Mouse (Mus musculus) forebrain, embryonic 16.5 days (tissue): Measurements from ENCODE around the gene Crnkl1. TPM values are rescaled to one million over a fixed set of nuclear protein-coding genes. Genes with fewer than 3 reads are reported as not detected.
"Not testable (repeated sequence)": the region's sequence is repeated elsewhere in the genome, so short reads cannot be mapped to it uniquely, and the experiment has no call there.

Source experiments
- ATAC-seq: fragments of 200-750 bp; cut with Nextera tagmentation; 2 replicates; pipeline ENCODE4 v1.8.0; 2017; ENCODE audit warnings: mild to moderate bottlenecking, moderate library complexity
- H3K27ac ChIP-seq: fragments of 300-500 bp; sonication (generic); 2 replicates; pipeline ENCODE4 v1.5.1; 2014; ENCODE audit warnings: low read length, control low read depth
- H3K27me3 ChIP-seq: fragments of 300-500 bp; sonication (generic); replicated peaks from 2 replicates; pipeline ENCODE4 v1.6.1; 2014; ENCODE audit warnings: low read length; ENCODE audit not compliant: control insufficient read depth, insufficient read depth
- H3K36me3 ChIP-seq: fragments of 300-500 bp; sonication (generic); 2 replicates; pipeline ENCODE4 v1.6.1; 2014; ENCODE audit not compliant: control insufficient read depth, insufficient read depth
- H3K4me1 ChIP-seq: fragments of 300-500 bp; sonication (generic); replicated peaks from 2 replicates; pipeline ENCODE4 v1.6.1; 2014; ENCODE audit warnings: low read length; ENCODE audit not compliant: control insufficient read depth, insufficient read depth
- H3K4me2 ChIP-seq: fragments of 300-500 bp; sonication (generic); 2 replicates; pipeline ENCODE4 v1.6.1; 2014; ENCODE audit warnings: mild to moderate bottlenecking, low read length, control low read depth
- H3K4me3 ChIP-seq: fragments of 300-500 bp; sonication (generic); replicated peaks from 2 replicates; pipeline ENCODE4 v1.5.1; 2014; ENCODE audit warnings: mild to moderate bottlenecking, low read length, control low read depth
- H3K9ac ChIP-seq: fragments of 300-500 bp; sonication (generic); replicated peaks from 2 replicates; pipeline ENCODE4 v1.6.1; 2014; ENCODE audit warnings: low read depth, low read length, control low read depth
- H3K9me3 ChIP-seq: fragments of 300-500 bp; sonication (generic); 2 replicates; pipeline ENCODE4 v1.6.1; 2016; ENCODE audit warnings: low read length; ENCODE audit not compliant: control insufficient read depth
- WGBS: fragments of 180-500 bp; shearing (Covaris S2); extraction: QIAGEN DNeasy Blood & Tissue Kit; methylation state at CpG from one replicate; pipeline ENCODE4 v1.1.7; 2014; 5-methylcytosine and 5-hydroxymethylcytosine counted together
- polyA plus RNA-seq: library from polyadenylated mRNA; unstranded; fragments of >200 nt; fragmentation: Nextera tagmentation; extraction: Ambion mirVana; gene quantifications from 2 replicates; pipeline ENCODE4 v1.2.1, GENCODE M21; 2015

Crnkl1 gene
- polyA plus RNA-seq, 1 experiment from 2014 or later, result 33.8 TPM

DNA sequence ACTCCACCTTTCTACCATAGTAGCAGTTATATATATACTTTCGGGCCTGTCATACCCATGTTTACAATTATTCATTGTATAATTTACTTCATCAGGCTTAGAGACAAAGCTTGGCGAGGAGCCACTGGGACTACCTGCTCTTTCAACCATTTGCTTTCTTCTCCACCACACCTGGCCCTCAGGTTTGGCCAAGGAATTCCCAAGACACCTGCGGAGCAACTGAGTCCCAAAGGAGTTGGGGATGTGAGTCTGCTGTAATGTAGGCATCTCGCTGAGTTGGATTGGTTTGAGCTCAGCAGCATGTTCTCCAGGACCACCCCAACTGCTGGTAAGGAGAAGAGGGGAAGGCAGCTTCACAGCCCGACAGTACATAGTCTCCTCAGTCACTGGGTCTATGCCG, 33.0 kb downstream of the Crnkl1 start, which contains the start of gene Naa20:
Gene Naa20, plus strand, starts transcription at position 239 of the 400 bp plus-strand sequence.
- no peak for ATAC-seq
- no peaks in the 10 kb centered on the region for H3K36me3 ChIP-seq
- no peak within 1 kb of the TSS for H3K27ac ChIP-seq
- peak within 1 kb of the TSS; percentile 97 for H3K4me3 ChIP-seq
- 0 out of 2 replicates have a peak within 1 kb of the TSS, but pooled peaks have one; percentile 29 for H3K9ac ChIP-seq
- H3K4me2 ChIP-seq, result peak within 1 kb of the TSS; percentile 51
- H3K27me3 ChIP-seq, result no peaks in the 10 kb centered on the region
- peaks cover 19% of the 10 kb centered on the region for H3K4me1 ChIP-seq
- WGBS, result 87% methylated on average over 6 of the region's 6 CpGs
- H3K9me3 ChIP-seq, result no peaks in the 10 kb centered on the region

DNA sequence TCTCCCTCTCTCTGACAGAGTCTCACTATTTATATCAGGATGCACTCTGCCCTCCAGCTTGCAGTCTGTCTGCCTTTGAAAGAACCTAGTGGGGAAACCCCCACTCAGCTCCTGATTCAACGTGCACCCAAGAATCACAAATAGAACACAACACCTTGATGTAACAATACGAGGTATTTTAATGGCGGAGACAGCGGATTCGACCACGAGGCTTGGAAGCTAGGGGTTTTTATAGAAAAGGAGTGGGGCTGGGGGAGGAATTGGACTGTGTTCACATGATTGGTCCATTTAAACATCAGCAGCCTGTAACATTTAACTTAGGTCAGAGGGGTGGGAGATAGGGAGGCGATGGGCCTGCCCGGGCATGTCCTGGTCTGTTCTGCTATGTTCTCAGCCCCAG, 34.5 kb downstream of the Crnkl1 start:
- H3K9me3 ChIP-seq, H3K27me3 ChIP-seq, ATAC-seq, H3K4me2 ChIP-seq, H3K36me3 ChIP-seq, H3K27ac ChIP-seq, H3K4me3 ChIP-seq, H3K9ac ChIP-seq: not testable (repeated sequence)
- whole genome bisulfite sequencing, result 73% methylated on average over 7 of the region's 8 CpGs
- peaks cover 19% of the 10 kb centered on the region for H3K4me1 ChIP-seq

DNA sequence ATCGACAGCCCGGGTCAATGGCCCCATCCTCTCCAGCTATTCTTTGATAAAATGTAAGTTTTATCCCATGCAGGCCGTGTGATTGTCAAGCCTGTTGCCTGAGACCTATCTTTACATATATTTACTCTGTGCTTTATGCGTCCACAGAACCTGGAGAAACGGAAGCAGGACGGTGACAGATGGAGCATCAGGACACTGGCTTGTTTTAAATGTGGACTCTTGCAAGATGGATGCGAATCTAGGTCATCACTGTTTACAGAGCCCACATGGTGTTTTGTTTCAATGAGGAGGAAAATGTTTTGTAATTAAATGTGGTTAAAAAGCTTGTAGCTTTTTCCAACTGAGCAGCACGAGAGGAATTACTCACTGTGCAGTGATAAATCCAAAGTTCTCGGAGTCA, 36.7 kb downstream of the Crnkl1 start:
- 81% methylated on average over 9 of the region's 9 CpGs for WGBS
- H3K4me2 ChIP-seq, result no peak overlapping the region
- H3K27me3 ChIP-seq, result 0 out of 2 replicates have a peak, but pooled peaks cover 2% of the 10 kb centered on the region
- H3K36me3 ChIP-seq, result no peaks in the 10 kb centered on the region
- no peak overlapping the region for H3K4me3 ChIP-seq
- no peaks in the 10 kb centered on the region for H3K9me3 ChIP-seq
- no peak overlapping the region for H3K27ac ChIP-seq
- no peak for ATAC-seq
- H3K9ac ChIP-seq, result no peak overlapping the region
- H3K4me1 ChIP-seq, result peaks cover 2% of the 10 kb centered on the region; the same call in 1 of the 2 replicates

DNA sequence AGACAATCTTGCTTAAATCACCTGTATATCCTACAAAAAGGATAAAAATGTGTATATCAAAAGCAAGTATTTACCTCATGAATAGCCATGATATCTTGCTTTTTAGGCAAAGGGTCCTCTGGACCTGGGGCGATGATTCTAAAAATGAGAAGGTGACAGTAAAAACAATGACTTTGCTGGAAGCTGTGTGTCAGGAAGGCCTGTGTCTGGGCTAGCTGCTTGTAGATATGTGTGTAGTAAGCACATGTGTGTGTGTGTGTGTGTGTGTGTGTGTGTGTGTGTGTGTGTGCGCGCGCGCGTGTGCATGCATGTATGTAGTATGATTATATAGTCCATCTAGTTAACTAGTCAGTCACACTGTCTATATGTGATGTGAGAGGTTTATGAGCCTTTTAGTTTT, 41.1 kb downstream of the Crnkl1 start:
- WGBS, result 99% methylated on average over 6 of the region's 6 CpGs
- Histone ChIP-seq H3K4me1 (peaks cover 3% of the 10 kb centered on the region; the same call in 1 of the 2 replicates), H3K9me3 (no peaks in the 10 kb centered on the region), H3K4me3 (no peak overlapping the region), H3K4me2 (no peak overlapping the region), H3K9ac (no peak overlapping the region), H3K27me3 (0 out of 2 replicates have a peak, but pooled peaks cover 2% of the 10 kb centered on the region), H3K36me3 (no peaks in the 10 kb centered on the region), H3K27ac (no peak overlapping the region)
- no peak for ATAC-seq

DNA sequence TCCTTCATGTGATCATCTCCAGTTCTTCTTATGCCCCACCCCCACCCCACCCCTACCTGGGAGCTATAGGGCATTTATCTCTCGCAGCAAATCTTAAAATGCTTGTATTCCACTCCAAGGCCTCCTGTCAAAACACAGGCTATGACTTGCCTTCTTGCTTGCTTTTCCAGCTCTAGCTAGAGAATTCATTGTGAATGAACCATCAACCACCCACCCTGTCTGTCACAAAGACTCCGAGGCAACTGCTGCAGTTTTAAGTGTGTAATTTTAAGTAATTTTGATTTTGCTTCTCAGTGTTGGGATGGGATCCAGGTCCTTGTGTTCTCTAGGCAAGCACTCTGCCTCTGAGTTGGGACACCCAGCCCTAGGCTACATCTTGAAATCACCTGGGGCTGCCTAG, 44.2 kb downstream of the Crnkl1 start:
- no peaks in the 10 kb centered on the region for H3K36me3 ChIP-seq
- H3K4me3 ChIP-seq, result no peak overlapping the region
- H3K4me2 ChIP-seq, result no peak overlapping the region
- no peaks in the 10 kb centered on the region for H3K9me3 ChIP-seq
- 77% methylated on average over 2 of the region's 2 CpGs for WGBS
- H3K9ac ChIP-seq, result no peak overlapping the region
- H3K27me3 ChIP-seq, result no peaks in the 10 kb centered on the region
- H3K27ac ChIP-seq, result no peak overlapping the region
- no peak for ATAC-seq
- H3K4me1 ChIP-seq, result peaks cover 3% of the 10 kb centered on the region; the same call in 1 of the 2 replicates

DNA sequence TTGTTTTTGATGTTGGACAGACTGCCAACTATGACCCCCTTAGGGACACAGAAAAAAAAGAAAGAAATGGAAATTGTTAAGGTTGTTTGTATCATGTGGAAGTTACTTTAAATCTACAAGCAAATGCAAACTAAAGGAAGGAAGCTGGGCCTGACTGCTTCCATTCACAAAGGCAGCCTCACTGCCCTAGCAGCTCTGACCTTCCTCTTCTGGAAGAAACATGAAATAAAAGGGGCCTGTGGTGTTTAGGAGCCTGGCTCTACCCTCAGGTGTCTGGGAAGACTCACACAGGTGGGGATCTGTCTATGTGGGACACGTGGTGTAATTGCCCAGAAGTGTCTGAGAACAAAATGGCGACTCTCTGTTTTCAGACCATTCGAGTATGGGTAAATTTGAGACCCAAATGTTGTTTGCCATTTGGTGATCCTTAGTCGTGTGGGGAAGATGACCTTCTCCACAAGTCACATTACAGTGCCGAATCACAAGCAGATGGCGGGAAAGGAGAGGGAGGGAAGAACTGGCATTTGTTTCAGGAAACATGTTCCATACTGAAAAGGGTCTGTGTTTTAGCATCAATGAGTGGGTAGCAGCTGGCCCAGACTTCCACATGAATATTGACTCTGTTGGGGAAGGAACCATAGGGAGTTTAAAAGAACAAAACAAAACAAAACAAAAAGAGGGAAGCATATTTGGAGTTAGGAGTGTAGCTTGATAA, 45.9 kb downstream of the Crnkl1 start:
- Histone ChIP-seq H3K36me3 (no peaks in the 10 kb centered on the region), H3K4me2 (no peak overlapping the region), H3K27me3 (no peaks in the 10 kb centered on the region), H3K9me3 (no peaks in the 10 kb centered on the region), H3K4me3 (no peak overlapping the region), H3K9ac (no peak overlapping the region), H3K27ac (no peak overlapping the region), H3K4me1 (peaks cover 3% of the 10 kb centered on the region; the same call in 1 of the 2 replicates)
- peak; percentile 45 for ATAC-seq
- 75% methylated on average over 6 of the region's 6 CpGs for WGBS

DNA sequence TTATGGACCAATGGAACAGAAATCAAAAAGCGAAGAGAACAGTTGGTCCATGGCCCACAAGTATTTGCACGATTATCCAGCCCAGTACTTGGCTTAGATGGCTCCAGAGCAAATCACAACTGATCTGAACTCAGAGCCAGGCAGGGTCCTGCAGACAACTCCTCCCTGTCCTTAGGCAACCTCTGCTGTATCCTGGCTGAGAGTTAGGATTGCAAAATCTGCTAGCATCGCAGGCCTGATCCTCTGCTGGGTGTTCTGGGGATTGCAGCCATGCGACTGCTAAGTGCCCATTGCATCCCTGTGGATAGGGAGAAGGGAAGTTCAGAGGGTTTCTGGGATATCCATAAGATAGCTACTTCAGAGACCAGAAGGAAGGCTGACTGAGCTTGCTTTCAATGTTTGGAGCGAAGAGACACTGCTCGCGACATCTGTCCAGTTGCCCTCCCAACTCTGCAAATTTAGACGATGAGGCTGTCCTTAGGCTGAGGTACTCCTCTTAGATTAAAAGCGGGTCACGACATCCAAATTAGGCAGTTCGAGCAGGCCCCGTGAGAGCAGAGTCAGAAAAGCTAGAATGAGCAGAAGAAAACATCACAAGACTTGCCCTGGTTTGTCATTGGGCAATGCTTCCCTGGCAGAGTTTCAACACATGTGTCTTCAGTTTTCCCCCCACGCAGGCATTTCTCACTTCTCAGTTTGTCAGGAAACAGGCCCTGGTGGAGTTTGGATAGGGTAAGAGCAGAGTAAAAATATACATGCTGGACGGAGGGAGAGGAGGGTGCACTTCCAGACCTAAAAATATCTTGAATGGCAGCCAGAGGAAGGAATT, 46.7 kb downstream of the Crnkl1 start:
- Histone ChIP-seq H3K27ac (no peak overlapping the region), H3K9ac (no peak overlapping the region), H3K9me3 (no peaks in the 10 kb centered on the region), H3K4me2 (no peak overlapping the region), H3K27me3 (no peaks in the 10 kb centered on the region), H3K36me3 (no peaks in the 10 kb centered on the region), H3K4me1 (peaks cover 3% of the 10 kb centered on the region; the same call in 1 of the 2 replicates), H3K4me3 (no peak overlapping the region)
- no peak for ATAC-seq
- WGBS, result 72% methylated on average over 14 of the region's 14 CpGs

DNA sequence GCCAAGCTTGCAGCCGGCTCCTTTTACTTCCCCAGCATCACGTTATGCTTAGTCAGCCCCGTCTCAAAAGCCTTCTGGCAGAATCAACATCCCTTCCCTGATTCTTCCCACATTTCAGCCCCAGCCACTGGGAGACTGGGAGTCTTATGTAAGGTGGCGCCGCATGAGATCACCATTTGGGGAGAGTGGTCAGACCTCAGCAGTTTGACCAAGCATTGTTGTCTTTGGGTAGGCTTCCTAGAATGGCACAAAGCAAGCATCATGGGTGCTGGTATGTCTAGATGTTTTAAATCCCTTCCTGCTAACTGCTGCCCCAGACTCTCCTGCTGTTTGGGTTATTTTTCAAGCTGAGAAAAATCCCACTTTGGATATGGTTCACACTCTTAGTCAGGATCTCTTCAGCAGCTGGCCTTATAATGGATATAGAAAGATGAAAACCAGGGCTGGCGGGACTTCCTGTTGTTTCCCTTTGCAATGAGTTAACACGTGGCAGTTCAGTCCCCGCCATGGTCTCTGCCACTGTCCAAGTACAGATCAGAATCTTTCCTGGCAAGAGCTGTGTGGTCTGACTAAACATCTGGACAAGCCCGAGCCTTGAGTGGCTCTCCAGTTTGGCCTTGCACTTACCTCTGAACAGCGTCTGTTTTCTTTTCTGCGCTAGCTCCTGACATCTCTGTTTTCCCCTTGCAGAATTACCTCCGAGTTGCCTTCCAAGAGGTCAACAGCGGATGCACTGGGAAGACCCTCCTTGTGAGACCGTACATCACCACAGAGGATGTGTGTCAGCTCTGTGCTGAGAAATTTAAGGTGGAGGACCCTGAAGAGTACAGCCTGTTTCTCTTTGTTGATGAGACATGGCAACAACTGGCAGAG, 49.7 kb downstream of the Crnkl1 start:
- 0 out of 2 replicates have a peak overlapping the region, but pooled peaks have one; percentile 25 for H3K27ac ChIP-seq
- no peaks in the 10 kb centered on the region for H3K27me3 ChIP-seq
- peaks cover 3% of the 10 kb centered on the region; the same call in 1 of the 2 replicates for H3K4me1 ChIP-seq
- no peak overlapping the region for H3K4me2 ChIP-seq
- H3K9ac ChIP-seq, result no peak overlapping the region
- H3K36me3 ChIP-seq, result no peaks in the 10 kb centered on the region
- 77% methylated on average over 14 of the region's 14 CpGs for WGBS
- no peak overlapping the region for H3K4me3 ChIP-seq
- ATAC-seq, result no peak
- H3K9me3 ChIP-seq, result no peaks in the 10 kb centered on the region
